Mouse (Mus musculus): ENCODE data around the gene Gm29427.
"Not testable (repeated sequence)": the region's sequence is repeated elsewhere in the genome, so short reads cannot be mapped to it uniquely, and the experiment has no call there.

Gene Gm29427

GRCm38 (mm10) chr1:130659641-130660040 is 56.0 kb downstream of the Gm29427 start:
- not testable (repeated sequence) for DNase-seq (ENCODE audit: low spot score)

- no peak for DNase-seq (ENCODE audit: low spot score)
Observed at GRCm38 (mm10) chr1:130644103-130644502, 71.5 kb downstream of the Gm29427 start.

GRCm38 (mm10) chr1:130640967-130641366 is 74.6 kb downstream of the Gm29427 start:
- DNase-seq (ENCODE audit: low spot score): no peak

GRCm38 (mm10) chr1:130633761-130634410 is 81.7 kb downstream of the Gm29427 start:
- peak; percentile 68 for DNase-seq (ENCODE audit: low spot score)

- no peak for DNase-seq (ENCODE audit: low spot score)
Observed at GRCm38 (mm10) chr1:130633316-130633715, 82.3 kb downstream of the Gm29427 start.

GRCm38 (mm10) chr1:130629521-130629920 is 86.1 kb downstream of the Gm29427 start, which contains the start of gene Zp3r:
Zp3r (minus strand) TSS chr1:130629621.
- no peak for DNase-seq (ENCODE audit: low spot score)

All from testis, postnatal 14 days (tissue).